Mouse (Mus musculus) splenic B cell, adult 2 months (primary cell): ENCODE measurements around the gene Sipa1l3.
A peak's percentile ranks its signal among the peaks of the same experiment; 100 is the strongest.

Experiments
- DNase-seq: peaks from one replicate; pipeline ENCODE4 v3.0.0-alpha.2; 2011; ENCODE audit warnings: low read depth, low spot score
- H3K27me3 ChIP-seq: 2 replicates; pipeline ENCODE4 v1.6.1; 2012; ENCODE audit warnings: mild to moderate bottlenecking, low read length, moderate library complexity, mixed read lengths; ENCODE audit not compliant: control insufficient read depth, poor library complexity, insufficient read depth, severe bottlenecking
- H3K36me3 ChIP-seq: 2 replicates; pipeline ENCODE4 v1.6.1; 2012; ENCODE audit warnings: mild to moderate bottlenecking, low read length, moderate library complexity, mixed read lengths; ENCODE audit not compliant: control insufficient read depth, poor library complexity, insufficient read depth, severe bottlenecking

Sipa1l3 gene

GRCm38 (mm10) chr7:29495880-29496279 lies 22.6 kb downstream of the Sipa1l3 start:
- DNase-seq = no peak
- Histone ChIP-seq H3K27me3 (no peaks in the 10 kb centered on the region), H3K36me3 (no peaks in the 10 kb centered on the region)

DNA sequence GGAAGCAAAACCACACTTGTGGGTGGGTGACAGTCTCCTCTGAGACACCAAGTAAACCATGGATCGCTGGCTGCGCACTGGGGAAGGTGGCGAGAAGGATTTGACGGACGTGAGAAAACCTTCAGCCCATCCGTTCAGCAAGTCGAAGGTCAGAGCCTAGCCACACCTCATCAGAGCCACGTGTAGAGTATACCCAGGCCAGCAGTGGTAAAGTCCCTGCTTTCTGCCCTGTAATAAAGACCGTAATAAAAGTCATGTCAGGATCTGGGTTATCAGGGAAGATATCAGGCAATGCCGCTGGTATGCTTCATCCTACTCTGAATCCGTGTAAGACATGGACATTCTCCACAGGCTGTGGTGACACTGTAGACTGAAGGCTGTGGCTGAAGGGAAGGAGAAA lies 23.6 kb downstream of the Sipa1l3 start:
- DNase-seq = no peak
- Histone ChIP-seq H3K27me3 (no peaks in the 10 kb centered on the region), H3K36me3 (no peaks in the 10 kb centered on the region)

DNA sequence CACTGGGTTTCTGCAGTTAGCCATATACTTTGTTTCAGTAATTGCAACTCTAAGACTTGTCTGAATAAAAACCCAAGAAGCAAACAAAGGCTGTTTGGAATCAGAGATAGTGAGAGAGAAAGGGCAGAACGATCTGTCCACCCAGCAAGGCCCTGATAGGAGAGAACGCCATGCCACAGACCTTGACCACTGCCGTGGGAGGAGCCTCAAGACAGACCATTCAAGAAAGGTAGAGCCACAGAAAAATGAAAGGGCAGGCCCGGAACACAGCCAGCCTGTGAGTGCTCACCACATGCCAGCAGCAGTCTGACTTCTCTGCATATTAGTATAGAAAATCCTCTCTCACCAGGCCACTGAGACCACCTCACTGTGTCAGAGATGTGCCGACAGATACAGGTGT lies 24.4 kb downstream of the Sipa1l3 start:
- Histone ChIP-seq H3K27me3 (no peaks in the 10 kb centered on the region), H3K36me3 (no peaks in the 10 kb centered on the region)
- no peak for DNase-seq

- no peak for DNase-seq
- Histone ChIP-seq H3K27me3 (no peaks in the 10 kb centered on the region), H3K36me3 (no peaks in the 10 kb centered on the region)
Observed at GRCm38 (mm10) chr7:29492992-29493391, 25.4 kb downstream of the Sipa1l3 start.

GRCm38 (mm10) chr7:29491861-29492260 lies 26.6 kb downstream of the Sipa1l3 start:
- DNase-seq = peak; percentile 46
- Histone ChIP-seq H3K36me3 (no peaks in the 10 kb centered on the region), H3K27me3 (no peaks in the 10 kb centered on the region)

- peak; percentile 4 for DNase-seq
- H3K27me3 ChIP-seq = no peaks in the 10 kb centered on the region
Observed at GRCm38 (mm10) chr7:29491471-29491755, 27.0 kb downstream of the Sipa1l3 start.

DNA sequence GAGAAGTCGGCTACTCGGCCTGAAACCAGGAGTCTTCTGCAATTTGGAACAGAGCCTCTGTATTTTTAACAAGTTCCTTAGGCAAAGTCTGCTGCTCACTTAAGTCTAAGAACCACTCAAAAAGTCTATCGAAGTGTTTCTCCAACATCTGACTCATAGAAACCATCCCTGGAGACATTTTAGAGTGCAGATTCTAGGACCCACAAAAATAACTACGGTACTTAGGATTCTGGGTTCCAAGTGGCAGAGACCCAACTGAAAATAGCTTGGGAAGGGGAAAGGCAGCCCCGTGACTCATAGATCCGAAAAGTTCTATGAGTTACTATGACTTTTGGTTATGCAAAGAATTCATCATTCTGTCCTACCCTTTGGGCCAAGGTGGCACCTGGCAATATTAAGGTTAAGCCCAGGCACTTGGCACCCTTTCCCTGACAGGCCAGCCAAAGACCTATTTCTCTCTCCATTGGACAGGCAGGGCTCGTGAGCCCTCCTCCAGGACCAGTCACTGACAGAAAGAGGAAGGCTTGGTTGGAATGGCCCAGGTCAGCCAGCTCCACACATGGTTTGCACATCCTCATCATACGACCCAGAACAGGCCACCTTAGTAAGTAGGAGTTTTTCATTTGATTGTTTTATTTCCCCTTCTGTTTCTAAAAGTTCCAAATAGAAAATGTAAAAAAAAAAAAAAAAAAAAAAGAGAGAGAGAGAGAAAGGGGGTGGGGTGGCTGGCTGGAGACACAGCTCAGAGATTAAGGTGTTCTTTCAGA lies 27.6 kb downstream of the Sipa1l3 start:
- H3K27me3 ChIP-seq = no peaks in the 10 kb centered on the region
- no peak for DNase-seq
- H3K36me3 ChIP-seq = no peaks in the 10 kb centered on the region

More at GRCm38 (mm10) chr7:29491471-29491755, 27.0 kb downstream of the Sipa1l3 start:
- H3K36me3 ChIP-seq = no peaks in the 10 kb centered on the region

- H3K27me3 ChIP-seq = no peaks in the 10 kb centered on the region
- no peaks in the 10 kb centered on the region for H3K36me3 ChIP-seq
- DNase-seq = no peak
Observed at GRCm38 (mm10) chr7:29489851-29490250, 28.6 kb downstream of the Sipa1l3 start.

- DNase-seq = no peak
- no peaks in the 10 kb centered on the region for H3K36me3 ChIP-seq
- H3K27me3 ChIP-seq = no peaks in the 10 kb centered on the region
Observed at GRCm38 (mm10) chr7:29489364-29489763, 29.1 kb downstream of the Sipa1l3 start.

GRCm38 (mm10) chr7:29486753-29487152 lies 31.7 kb downstream of the Sipa1l3 start:
- no peak for DNase-seq
- H3K27me3 ChIP-seq = no peaks in the 10 kb centered on the region
- no peaks in the 10 kb centered on the region for H3K36me3 ChIP-seq

- no peaks in the 10 kb centered on the region for H3K36me3 ChIP-seq
- DNase-seq = no peak
- H3K27me3 ChIP-seq = no peaks in the 10 kb centered on the region
Observed at GRCm38 (mm10) chr7:29485721-29486120, 32.7 kb downstream of the Sipa1l3 start.

GRCm38 (mm10) chr7:29483556-29483955 lies 34.9 kb downstream of the Sipa1l3 start:
- DNase-seq = no peak
- no peaks in the 10 kb centered on the region for H3K36me3 ChIP-seq

GRCm38 (mm10) chr7:29481345-29482155 lies 36.9 kb downstream of the Sipa1l3 start:
- DNase-seq = no peak
- Histone ChIP-seq H3K36me3 (no peaks in the 10 kb centered on the region), H3K27me3 (no peaks in the 10 kb centered on the region)

More at GRCm38 (mm10) chr7:29483556-29483955, 34.9 kb downstream of the Sipa1l3 start:
- H3K27me3 ChIP-seq = no peaks in the 10 kb centered on the region

- DNase-seq = no peak
Observed at GRCm38 (mm10) chr7:29480590-29481344, 37.7 kb downstream of the Sipa1l3 start.

DNA sequence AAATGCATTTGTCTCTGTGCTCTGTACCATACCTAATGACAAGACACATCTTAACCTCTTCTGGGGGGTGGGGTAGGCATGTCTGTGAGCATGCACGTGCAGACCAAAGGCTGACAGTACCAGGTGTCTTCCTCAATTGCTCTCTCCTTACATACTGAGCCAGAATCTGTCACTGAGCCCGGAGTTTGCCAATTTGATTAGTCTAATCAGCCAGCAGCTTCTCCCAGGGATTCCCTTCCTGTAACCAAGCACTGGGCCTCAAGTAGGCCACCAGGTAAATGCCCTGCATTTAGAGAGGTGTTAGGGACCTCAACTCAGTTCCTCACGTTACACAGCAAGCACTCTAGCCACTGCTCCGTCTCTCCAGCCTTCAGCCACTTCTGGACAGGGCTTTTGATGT lies 38.3 kb downstream of the Sipa1l3 start:
- H3K27me3 ChIP-seq = no peaks in the 10 kb centered on the region
- H3K36me3 ChIP-seq = no peaks in the 10 kb centered on the region
- no peak for DNase-seq

More at GRCm38 (mm10) chr7:29480590-29481344, 37.7 kb downstream of the Sipa1l3 start:
- Histone ChIP-seq H3K36me3 (no peaks in the 10 kb centered on the region), H3K27me3 (no peaks in the 10 kb centered on the region)
